Mouse (Mus musculus) liver, embryonic 16.5 days (tissue): ENCODE measurements around the gene Pparg. TPM values are rescaled to one million over a fixed set of nuclear protein-coding genes. Genes with fewer than 3 reads are reported as not detected.

ENCODE experiments used
- ATAC-seq: fragments of 200-750 bp; cut with Nextera tagmentation; 2 replicates; pipeline ENCODE4 v1.8.0; 2017; ENCODE audit warnings: low read depth, mild to moderate bottlenecking, moderate number of reproducible peaks, moderate library complexity
- H3K27ac ChIP-seq: fragments of 300-500 bp; sonication (generic); 2 replicates; pipeline ENCODE4 v1.5.1; 2014; ENCODE audit warnings: mild to moderate bottlenecking, low read length
- H3K27me3 ChIP-seq: fragments of 300-500 bp; sonication (generic); 2 replicates; pipeline ENCODE4 v1.6.1; 2014; ENCODE audit warnings: low read depth, low read length, mixed read lengths; ENCODE audit not compliant: control insufficient read depth, insufficient read depth
- H3K36me3 ChIP-seq: fragments of 300-500 bp; sonication (generic); 2 replicates; pipeline ENCODE4 v1.6.1; 2014; ENCODE audit warnings: mild to moderate bottlenecking; ENCODE audit not compliant: control insufficient read depth, insufficient read depth
- H3K4me1 ChIP-seq: fragments of 300-500 bp; sonication (generic); 2 replicates; pipeline ENCODE4 v1.6.1; 2014; ENCODE audit warnings: low read depth, low read length, mixed read lengths; ENCODE audit not compliant: control insufficient read depth
- H3K4me2 ChIP-seq: fragments of 300-500 bp; sonication (generic); 2 replicates; pipeline ENCODE4 v1.6.1; 2014; ENCODE audit warnings: low read depth, low read length, mixed read lengths
- H3K4me3 ChIP-seq: fragments of 300-500 bp; sonication (generic); 2 replicates; pipeline ENCODE4 v1.5.1; 2014; ENCODE audit warnings: low read depth, mild to moderate bottlenecking, low read length
- H3K9ac ChIP-seq: fragments of 300-500 bp; sonication (generic); 2 replicates; pipeline ENCODE4 v1.6.1; 2014; ENCODE audit warnings: low read depth, low read length
- H3K9me3 ChIP-seq: fragments of 300-500 bp; sonication (generic); replicated peaks from 2 replicates; pipeline ENCODE4 v1.6.1; 2016; ENCODE audit warnings: low read length; ENCODE audit not compliant: control insufficient read depth
- WGBS: fragments of 180-500 bp; shearing (Covaris S2); extraction: QIAGEN DNeasy Blood & Tissue Kit; methylation state at CpG from one replicate; pipeline ENCODE4 v1.1.7; 2014; ENCODE audit not compliant: insufficient replicate concordance; 5-methylcytosine and 5-hydroxymethylcytosine counted together
- polyA plus RNA-seq: library from polyadenylated mRNA; unstranded; fragments of >200 nt; fragmentation: Nextera tagmentation; extraction: Ambion mirVana; gene quantifications from 2 replicates; pipeline ENCODE4 v1.2.1, GENCODE M21; 2015

Pparg gene
- 1.5 and 1.7 TPM in 2 replicates for polyA plus RNA-seq

GRCm38 (mm10) chr6:115360776-115361605, at the start of gene Pparg:
Gene Pparg, plus strand, starts transcription at chr6:115360951.
- Histone ChIP-seq H3K9me3 (no peaks in the 10 kb centered on the region), H3K9ac (peak within 1 kb of the TSS; percentile 41), H3K4me1 (peaks cover 2% of the 10 kb centered on the region), H3K4me2 (peak within 1 kb of the TSS; percentile 71), H3K27me3 (peaks cover 26% of the 10 kb centered on the region), H3K27ac (no peak within 1 kb of the TSS), H3K4me3 (peak within 1 kb of the TSS; percentile 56), H3K36me3 (no peaks in the 10 kb centered on the region)
- peak; percentile 64 for ATAC-seq
- under 1% methylated on average over 76 of the region's 76 CpGs for WGBS

- Histone ChIP-seq H3K4me3 (no peak overlapping the region), H3K9ac (no peak overlapping the region), H3K27me3 (no peaks in the 10 kb centered on the region), H3K27ac (no peak overlapping the region), H3K4me1 (no peaks in the 10 kb centered on the region), H3K9me3 (no peaks in the 10 kb centered on the region), H3K4me2 (no peak overlapping the region), H3K36me3 (no peaks in the 10 kb centered on the region)
- no peak for ATAC-seq
- 76% methylated on average over 12 of the region's 12 CpGs for WGBS
Measured at GRCm38 (mm10) chr6:115312780-115313179, 48.0 kb upstream of the Pparg start.

- no peak overlapping the region for H3K27ac ChIP-seq
- no peaks in the 10 kb centered on the region for H3K27me3 ChIP-seq
- no peaks in the 10 kb centered on the region for H3K4me1 ChIP-seq
- 51% methylated on average over 9 of the region's 9 CpGs for WGBS
- H3K9me3 ChIP-seq: no peaks in the 10 kb centered on the region
- no peaks in the 10 kb centered on the region for H3K36me3 ChIP-seq
- ATAC-seq: no peak
- no peak overlapping the region for H3K4me2 ChIP-seq
- H3K9ac ChIP-seq: no peak overlapping the region
- no peak overlapping the region for H3K4me3 ChIP-seq
Measured at GRCm38 (mm10) chr6:115313235-115313738, 47.5 kb upstream of the Pparg start.

GRCm38 (mm10) chr6:115313910-115314309, 46.8 kb upstream of the Pparg start:
- Histone ChIP-seq H3K4me1 (no peaks in the 10 kb centered on the region), H3K9me3 (no peaks in the 10 kb centered on the region), H3K4me2 (no peak overlapping the region), H3K4me3 (no peak overlapping the region), H3K27me3 (no peaks in the 10 kb centered on the region), H3K36me3 (no peaks in the 10 kb centered on the region), H3K27ac (no peak overlapping the region), H3K9ac (no peak overlapping the region)
- ATAC-seq: no peak
- WGBS: 60% methylated on average over 7 of the region's 7 CpGs

- no peaks in the 10 kb centered on the region for H3K4me1 ChIP-seq
- no peaks in the 10 kb centered on the region for H3K36me3 ChIP-seq
- H3K9me3 ChIP-seq: no peaks in the 10 kb centered on the region
- no peak overlapping the region for H3K4me2 ChIP-seq
- no peaks in the 10 kb centered on the region for H3K27me3 ChIP-seq
- no peak overlapping the region for H3K4me3 ChIP-seq
- H3K9ac ChIP-seq: no peak overlapping the region
- 62% methylated on average over 4 of the region's 4 CpGs for WGBS
- no peak overlapping the region for H3K27ac ChIP-seq
- ATAC-seq: no peak
Measured at GRCm38 (mm10) chr6:115315770-115316169, 45.0 kb upstream of the Pparg start.

- no peak for ATAC-seq
- no peaks in the 10 kb centered on the region for H3K27me3 ChIP-seq
- WGBS: 66% methylated on average over 11 of the region's 11 CpGs
- H3K9ac ChIP-seq: no peak overlapping the region
- H3K4me1 ChIP-seq: no peaks in the 10 kb centered on the region
- H3K9me3 ChIP-seq: no peaks in the 10 kb centered on the region
- H3K36me3 ChIP-seq: no peaks in the 10 kb centered on the region
- no peak overlapping the region for H3K4me2 ChIP-seq
- no peak overlapping the region for H3K27ac ChIP-seq
- H3K4me3 ChIP-seq: no peak overlapping the region
Measured at GRCm38 (mm10) chr6:115316811-115317221, 43.9 kb upstream of the Pparg start.

- H3K4me2 ChIP-seq: no peak overlapping the region
- H3K4me1 ChIP-seq: no peaks in the 10 kb centered on the region
- no peak overlapping the region for H3K9ac ChIP-seq
- no peak for ATAC-seq
- WGBS: 68% methylated on average over 6 of the region's 6 CpGs
- no peaks in the 10 kb centered on the region for H3K9me3 ChIP-seq
- H3K4me3 ChIP-seq: no peak overlapping the region
- H3K27me3 ChIP-seq: no peaks in the 10 kb centered on the region
- H3K27ac ChIP-seq: no peak overlapping the region
- H3K36me3 ChIP-seq: no peaks in the 10 kb centered on the region
Measured at GRCm38 (mm10) chr6:115318811-115319210, 41.9 kb upstream of the Pparg start.

- H3K36me3 ChIP-seq: no peaks in the 10 kb centered on the region
- no peaks in the 10 kb centered on the region for H3K27me3 ChIP-seq
- no peak overlapping the region for H3K27ac ChIP-seq
- H3K9ac ChIP-seq: no peak overlapping the region
- H3K9me3 ChIP-seq: no peaks in the 10 kb centered on the region
- no peaks in the 10 kb centered on the region for H3K4me1 ChIP-seq
- no peak overlapping the region for H3K4me2 ChIP-seq
- H3K4me3 ChIP-seq: no peak overlapping the region
- ATAC-seq: no peak
- 66% methylated on average over 4 of the region's 4 CpGs for WGBS
Measured at GRCm38 (mm10) chr6:115319686-115320085, 41.1 kb upstream of the Pparg start.

GRCm38 (mm10) chr6:115320927-115321714, 39.6 kb upstream of the Pparg start:
- H3K36me3 ChIP-seq: no peaks in the 10 kb centered on the region
- H3K9me3 ChIP-seq: no peaks in the 10 kb centered on the region
- H3K9ac ChIP-seq: no peak overlapping the region
- H3K4me3 ChIP-seq: no peak overlapping the region
- ATAC-seq: no peak
- no peaks in the 10 kb centered on the region for H3K27me3 ChIP-seq
- WGBS: 47% methylated on average over 8 of the region's 8 CpGs
- no peaks in the 10 kb centered on the region for H3K4me1 ChIP-seq
- H3K27ac ChIP-seq: no peak overlapping the region
- H3K4me2 ChIP-seq: no peak overlapping the region
